Mouse (Mus musculus) left cerebral cortex, postnatal 10 days (tissue): ENCODE data around the gene Smndc1. TPM values are rescaled to one million over a fixed set of nuclear protein-coding genes. Genes with fewer than 3 reads are reported as not detected.

Experiments
- DNase-seq, 2 experiments: peaks; one replicate each; pipeline ENCODE4 v3.0.0; 2021 to 2022; ENCODE audit warnings: low spot score in 2 of 2, mixed read lengths in 1 of 2; ENCODE audit errors: extremely low spot score in 1 of 2
- intact Hi-C: fragments of 180-260 bp; cut with DNase I; formaldehyde crosslinking; loops from one replicate; pipeline ENCODE4 v1.15.1; 2025
- total RNA-seq, 2 experiments: library from RNA; stranded (reverse); gene quantifications; 2 replicates each; pipeline ENCODE4 v1.2.3; 2021

The Smndc1 gene
- total RNA-seq, 2 experiments from 2014 or later: 32.3 to 38.3 TPM

- intact Hi-C loops: loop anchor here (5.0 kb wide), 1 partner anchor 33 kb away; no protein-coding TSS in a partner anchor
Observed at GRCm38 (mm10) chr19:53364963-53365362, 25.4 kb downstream of the Smndc1 start.

GRCm38 (mm10) chr19:53364551-53364950 is 25.8 kb downstream of the Smndc1 start:
- DNase-seq: no peak
- intact Hi-C loops: no loop called here

More at GRCm38 (mm10) chr19:53364963-53365362, 25.4 kb downstream of the Smndc1 start:
- DNase-seq: peak; percentile 69 to 76

DNA sequence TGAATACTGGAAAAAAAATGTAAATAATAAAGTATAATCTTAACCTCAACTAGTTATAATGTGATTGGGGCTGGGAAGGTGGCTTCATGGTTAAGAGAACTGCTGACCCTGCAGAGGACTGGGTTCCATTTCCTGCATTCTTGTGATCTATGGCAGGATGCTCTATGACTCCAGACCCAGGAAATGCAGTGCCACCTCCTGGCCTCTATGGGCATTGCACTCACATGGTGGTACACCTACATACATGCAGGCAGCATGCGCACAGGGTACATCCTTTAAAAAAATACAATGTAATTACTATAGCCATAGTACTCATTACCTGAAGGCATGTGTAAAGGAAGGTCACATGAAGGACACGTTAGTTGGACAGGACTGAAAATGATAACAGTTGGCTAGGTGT is 27.4 kb downstream of the Smndc1 start:
- peak in 1 of 2 experiments; percentile 62 for DNase-seq
- intact Hi-C loops: no loop called here

DNA sequence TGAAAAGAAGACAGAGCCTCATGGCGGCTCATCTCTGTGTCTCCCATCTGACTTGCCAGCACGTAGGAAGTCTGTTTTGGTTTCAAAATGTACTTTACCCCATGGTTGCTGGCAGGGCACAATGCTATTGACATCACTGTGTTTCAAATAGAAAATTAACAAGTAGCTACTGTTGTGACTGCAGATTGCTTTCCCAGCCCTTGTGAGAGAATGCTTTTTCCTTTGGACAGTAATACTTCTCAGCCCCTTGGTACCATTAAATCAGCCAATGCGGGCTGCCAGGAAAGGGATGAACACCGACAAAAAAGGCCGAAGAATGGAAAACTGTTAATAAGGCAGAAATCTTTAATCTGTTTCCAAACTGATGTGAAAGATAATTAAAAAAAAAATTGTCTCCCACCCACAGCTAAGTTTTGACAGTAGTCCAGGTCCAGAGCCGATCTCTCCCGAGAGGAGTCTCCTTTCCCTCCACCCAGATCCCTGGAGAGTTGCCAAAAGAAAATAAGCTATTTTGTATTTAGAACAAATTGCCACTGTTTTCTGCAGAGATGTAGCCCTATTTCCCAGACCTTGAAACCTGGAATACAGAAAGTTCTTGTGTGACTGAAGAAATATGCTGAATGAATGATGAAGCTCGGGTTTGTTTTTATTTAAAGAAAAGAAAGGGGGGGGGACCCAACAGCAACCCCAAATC is 30.0 kb downstream of the Smndc1 start:
- peak in 1 of 2 experiments; percentile 38 for DNase-seq
- intact Hi-C loops: no loop called here

GRCm38 (mm10) chr19:53359160-53360033 is 31.0 kb downstream of the Smndc1 start:
- intact Hi-C loops: no loop called here
- DNase-seq: peak; percentile 52 to 77

DNA sequence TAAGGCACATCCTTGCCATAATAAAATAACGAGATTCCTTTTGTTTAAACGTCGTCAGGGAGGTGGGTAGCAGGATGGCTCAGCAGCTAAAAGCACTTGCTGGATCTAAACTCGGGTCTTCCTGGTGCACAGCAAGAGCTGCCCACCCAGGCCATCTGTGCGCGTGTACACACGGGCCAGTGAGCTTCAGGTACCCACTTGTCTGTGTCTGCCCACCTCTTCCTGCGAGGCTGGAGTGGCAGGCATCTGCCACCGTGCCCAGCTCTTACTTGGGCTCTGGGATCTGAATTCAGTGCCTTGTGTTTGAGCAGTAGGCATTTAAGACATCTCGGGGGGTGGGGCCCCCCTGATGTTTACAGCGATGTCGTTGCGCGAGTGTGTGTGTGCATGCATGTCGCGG is 35.3 kb downstream of the Smndc1 start:
- intact Hi-C loops: no loop called here
- DNase-seq: peak in 1 of 2 experiments; percentile 28

- peak in 1 of 2 experiments; percentile 7 for DNase-seq
- intact Hi-C loops: loop anchor here (5.0 kb wide), 1 partner anchor 42 kb away; the partner anchor contains the start of gene Mxi1
Observed at GRCm38 (mm10) chr19:53354271-53355000, 35.9 kb downstream of the Smndc1 start.

- DNase-seq: peak in 1 of 2 experiments; percentile 21
- intact Hi-C loops: loop anchor here (5.0 kb wide), 1 partner anchor 42 kb away; the partner anchor contains the start of gene Mxi1
Observed at GRCm38 (mm10) chr19:53353864-53354263, 36.5 kb downstream of the Smndc1 start.

- no peak for DNase-seq
- intact Hi-C loops: no loop called here
Observed at GRCm38 (mm10) chr19:53345766-53346165, 44.6 kb downstream of the Smndc1 start.

DNA sequence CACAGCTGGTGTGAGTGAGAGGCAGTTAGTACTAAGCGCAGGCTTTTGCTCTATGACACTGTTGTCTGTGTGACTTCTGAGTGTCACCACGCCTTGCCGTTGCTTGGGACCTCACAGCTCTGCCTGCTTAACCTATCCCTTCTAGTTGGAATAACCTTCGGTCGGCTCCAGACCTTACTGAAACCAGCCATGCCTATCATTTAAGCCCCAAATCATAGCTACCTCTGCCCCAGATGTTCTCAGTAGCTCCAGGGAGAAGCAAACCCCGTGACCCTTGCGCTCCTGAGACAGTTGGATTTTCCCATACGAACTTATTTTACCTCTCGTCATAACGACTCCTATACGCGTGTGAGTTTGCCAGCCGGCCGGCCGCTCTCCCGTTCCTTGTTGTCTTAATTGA is 46.3 kb downstream of the Smndc1 start:
- DNase-seq: no peak
- intact Hi-C loops: no loop called here

DNA sequence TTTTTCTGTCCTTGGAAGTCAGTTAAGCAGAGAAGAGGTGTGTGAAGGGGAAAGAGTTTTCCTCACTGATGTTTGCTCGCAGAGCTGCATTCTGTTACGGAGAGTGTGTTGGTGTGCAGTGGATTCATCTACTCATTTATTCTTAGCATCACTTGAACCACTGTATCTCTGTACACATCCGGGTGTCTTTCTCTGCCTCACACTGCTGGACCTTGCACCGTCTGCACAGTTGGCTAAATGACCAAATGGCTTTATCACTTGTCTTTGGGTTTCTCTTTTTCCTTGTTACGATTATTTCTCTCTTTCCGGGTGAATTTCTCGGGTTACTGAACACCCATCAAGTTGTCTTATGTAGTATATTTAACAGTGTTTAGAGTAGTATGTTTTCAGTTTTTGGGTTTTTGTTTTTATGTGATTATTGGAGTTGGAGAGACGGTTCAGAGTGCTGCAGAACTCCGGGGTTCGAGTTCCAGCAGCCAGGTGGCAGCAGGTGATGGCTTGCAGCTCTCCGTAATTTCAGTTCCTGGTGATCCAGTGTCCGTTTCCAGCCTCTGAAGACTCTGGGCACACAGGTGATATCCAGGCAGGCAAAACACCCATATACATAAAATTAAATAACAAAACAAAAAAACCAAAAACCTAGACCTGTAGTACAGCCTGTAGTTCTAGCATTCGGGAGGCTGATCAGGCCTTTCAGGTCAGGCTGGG is 47.0 kb downstream of the Smndc1 start:
- intact Hi-C loops: no loop called here
- no peak for DNase-seq

- intact Hi-C loops: no loop called here
- no peak for DNase-seq
Observed at GRCm38 (mm10) chr19:53340423-53340822, 50.0 kb downstream of the Smndc1 start.

GRCm38 (mm10) chr19:53335241-53335640 is 55.1 kb downstream of the Smndc1 start:
- no peak for DNase-seq
- intact Hi-C loops: no loop called here

DNA sequence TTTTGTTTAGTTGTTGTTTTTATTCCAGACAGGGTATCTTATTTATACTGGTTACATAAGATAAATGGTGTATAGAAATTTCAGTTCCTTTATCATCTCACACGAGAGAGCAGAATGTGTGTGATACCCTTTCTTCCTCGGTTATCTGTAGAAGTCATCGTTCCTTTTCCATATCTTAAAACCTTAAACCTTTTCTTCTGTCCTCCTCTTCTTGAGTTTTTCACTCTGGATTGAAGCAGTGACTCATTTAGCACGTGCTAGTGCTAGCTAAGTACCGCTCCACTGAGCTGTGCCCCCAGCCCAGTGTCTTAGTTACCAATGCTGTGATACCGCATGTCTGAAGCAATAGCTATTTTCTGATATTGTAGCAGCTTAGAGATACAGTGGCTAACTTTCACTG is 56.6 kb downstream of the Smndc1 start:
- intact Hi-C loops: loop anchor here (5.0 kb wide), 1 partner anchor 34 kb away; no protein-coding TSS in a partner anchor
- DNase-seq: no peak

DNA sequence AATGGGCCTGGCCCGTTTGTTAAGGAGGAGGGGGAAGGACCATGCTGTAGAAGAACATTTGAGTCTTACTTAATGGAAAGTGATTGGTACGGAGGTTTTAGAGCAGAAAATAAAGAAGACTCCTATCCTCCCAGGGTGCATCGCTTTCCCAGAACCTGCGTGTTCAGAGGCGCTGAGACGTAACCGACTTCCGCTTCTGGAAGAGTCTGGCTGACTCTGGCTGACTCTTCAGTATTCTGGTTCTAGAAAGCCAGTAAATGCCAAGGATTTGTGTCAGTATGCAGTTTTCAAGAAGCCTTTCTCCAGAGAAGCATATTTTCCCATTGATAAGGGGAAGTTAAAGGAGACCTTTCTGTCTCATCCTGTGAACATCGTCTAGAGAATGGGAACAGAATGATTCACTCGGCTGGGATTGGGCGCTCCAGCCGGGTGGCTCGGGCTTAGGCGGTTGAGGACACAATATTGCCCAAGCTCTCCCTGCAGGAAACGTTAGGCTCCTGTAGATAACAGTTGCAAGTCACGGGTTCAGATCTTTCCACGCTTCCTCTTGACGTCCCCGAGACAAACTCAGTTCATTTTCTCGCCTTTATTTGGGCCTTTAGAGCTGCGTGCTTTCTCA is 58.4 kb downstream of the Smndc1 start:
- intact Hi-C loops: loop anchor here (5.0 kb wide), 1 partner anchor 35 kb away; no protein-coding TSS in a partner anchor
- DNase-seq: no peak

DNA sequence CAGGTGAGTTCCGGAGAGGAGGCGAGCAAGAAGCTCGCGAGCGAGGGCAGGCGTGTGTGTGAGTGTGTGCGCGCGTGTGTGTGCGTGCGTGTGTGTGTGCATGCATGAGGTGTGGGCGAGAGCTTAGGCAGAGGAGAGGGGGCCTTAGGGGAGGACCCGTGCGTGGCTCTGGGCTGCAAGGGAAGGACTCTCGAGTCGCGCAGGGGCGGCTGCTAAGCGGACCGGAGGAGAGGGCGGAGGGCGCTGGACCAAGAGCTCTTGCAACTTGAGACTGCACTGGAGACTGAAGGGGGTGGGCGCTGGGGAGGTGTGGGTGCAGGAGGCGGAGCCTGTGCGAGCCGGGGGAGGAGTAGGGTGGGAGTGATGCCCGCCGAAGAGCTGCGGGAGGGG is 60.4 kb downstream of the Smndc1 start:
- peak; percentile 68 to 87 for DNase-seq
- intact Hi-C loops: loop anchor here (5.0 kb wide), 1 partner anchor 37 kb away; no protein-coding TSS in a partner anchor
